Mouse (Mus musculus): Measurements from ENCODE around the gene Cars. TPM values are rescaled to one million over a fixed set of nuclear protein-coding genes. Genes with fewer than 3 reads are reported as not detected.

Gene Cars
- 18.9 TPM for polyA plus RNA-seq (2014; fragmentation: Illumina TruSeq; extraction: RNeasy Lipid Tissue Mini Kit (QIAGEN cat#74804); ENCODE audit: insufficient read depth, low read depth, low replicate concordance)

DNA sequence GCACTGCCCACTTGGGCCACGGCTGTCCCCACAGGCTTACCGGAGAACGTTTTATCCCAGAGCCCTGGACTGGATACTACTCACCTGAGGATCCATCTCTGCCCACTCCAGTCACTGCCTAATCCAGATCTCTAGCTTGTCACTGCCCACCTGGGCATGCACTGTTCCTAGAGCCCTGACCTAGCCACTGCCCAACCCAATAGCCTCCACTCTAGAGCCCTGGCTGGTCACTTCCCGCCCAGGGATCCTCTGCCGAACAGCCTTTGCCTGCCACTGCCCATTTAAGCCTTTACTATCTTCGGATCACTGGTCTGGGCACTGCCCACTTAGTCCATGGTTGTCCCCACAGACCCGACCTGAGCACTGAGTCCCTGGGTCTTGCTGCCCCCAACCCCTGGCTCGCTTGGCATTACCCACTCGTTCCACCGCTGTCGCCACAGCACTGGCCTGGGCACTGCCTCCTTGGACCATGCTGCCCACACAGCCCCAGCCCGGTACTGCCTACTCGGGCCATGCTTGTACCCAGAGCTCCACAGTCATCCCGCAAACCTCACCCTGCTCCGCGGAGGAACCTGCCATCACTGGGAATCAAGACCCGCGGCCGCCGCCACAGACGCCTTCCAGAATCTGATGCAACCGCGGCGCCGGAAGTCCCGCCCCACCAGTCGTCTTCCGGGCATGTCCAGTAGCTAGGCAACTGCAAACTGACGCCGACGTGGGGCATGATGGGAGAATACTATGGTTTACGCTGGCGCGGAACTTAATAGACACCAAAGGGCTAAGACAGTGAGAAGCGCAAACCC, at the start of gene Cars:
Gene Cars, minus strand, starts transcription at position 663 of the 803 bp plus-strand sequence.

DNA sequence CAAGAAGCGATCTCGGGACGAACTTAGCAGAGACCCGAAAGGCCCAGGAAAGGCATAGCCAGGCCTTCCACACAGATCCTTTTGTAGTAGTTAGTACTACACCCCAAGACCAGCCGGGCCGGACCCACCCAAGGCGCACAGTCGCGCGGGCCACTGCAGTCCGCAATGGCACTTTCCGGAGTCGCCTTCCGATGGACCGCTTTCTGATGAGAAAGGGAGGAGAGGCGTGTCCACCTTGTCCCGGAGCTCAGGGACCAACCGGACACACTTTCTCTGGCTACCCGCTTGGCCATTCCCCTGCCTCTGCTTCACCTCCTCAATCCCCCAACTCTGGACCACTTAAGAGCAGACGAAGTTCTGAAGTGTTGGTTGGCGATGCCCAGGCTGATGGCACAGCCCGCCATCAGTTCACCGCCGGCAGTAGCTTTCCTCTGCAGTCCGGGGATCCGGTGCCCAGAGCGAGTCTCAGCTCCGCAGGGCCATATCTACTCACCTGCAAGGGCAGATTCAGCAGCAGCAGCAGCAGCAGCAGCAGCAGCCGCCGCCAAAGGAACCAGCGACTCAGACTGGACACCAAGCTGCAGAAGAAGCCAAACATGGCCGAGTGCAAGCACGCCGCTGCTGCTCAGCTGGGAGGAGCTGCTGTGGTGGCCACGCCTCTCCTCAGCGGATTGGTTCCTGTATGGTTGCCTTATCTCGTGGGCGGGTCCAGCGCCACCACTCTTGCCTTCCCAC, 49.3 kb upstream of the Cars start, which contains the start of gene Tnfrsf22:
Gene Tnfrsf22, minus strand, starts transcription at position 628 of the 735 bp plus-strand sequence.

GRCm38 (mm10) chr7:143628540-143628939, 28.6 kb upstream of the Cars start, which contains the start of gene Tnfrsf26:
Tnfrsf26 (minus strand) TSS chr7:143628722.

DNA sequence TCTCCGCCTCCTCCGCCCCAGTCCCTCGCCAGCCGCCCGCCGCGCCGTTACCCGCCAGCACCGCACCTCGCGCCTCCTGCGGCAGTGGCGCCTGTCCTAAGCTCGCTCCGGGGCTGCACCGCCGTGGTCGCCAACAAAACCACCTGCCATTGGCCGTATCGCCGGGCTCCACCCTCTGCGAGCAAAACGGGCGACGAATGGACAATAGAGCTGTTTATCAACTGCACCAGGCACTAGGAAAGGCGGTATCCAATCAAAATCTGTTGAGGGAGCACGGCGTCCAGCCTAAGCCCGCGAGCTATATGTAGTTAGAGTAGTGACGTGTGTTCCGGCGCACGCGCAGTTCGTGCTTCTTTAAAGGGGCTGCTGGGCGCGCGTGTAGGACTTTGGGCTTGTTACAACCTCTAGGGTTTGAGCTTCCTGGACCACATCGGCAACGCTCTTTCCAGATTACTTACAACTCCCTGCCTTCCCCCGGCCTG, 50.9 kb downstream of the Cars start, which contains the start of gene Nap1l4:
Gene Nap1l4, minus strand, starts transcription at position 131 of the 482 bp plus-strand sequence.

Other genes starting within 250 kb of the Cars start
- gene Cdkn1c, start 139.0 kb downstream of the Cars start, polyA plus RNA-seq (2014; fragmentation: Illumina TruSeq; extraction: RNeasy Lipid Tissue Mini Kit (QIAGEN cat#74804); ENCODE audit: insufficient read depth, low read depth, low replicate concordance), result 41.9 TPM
- gene Slc22a18, start 126.4 kb downstream of the Cars start, polyA plus RNA-seq (2014; fragmentation: Illumina TruSeq; extraction: RNeasy Lipid Tissue Mini Kit (QIAGEN cat#74804); ENCODE audit: insufficient read depth, low read depth, low replicate concordance), result 9.0 TPM
- 3.0 TPM for gene Phlda2, start 96.9 kb downstream of the Cars start, polyA plus RNA-seq (2014; fragmentation: Illumina TruSeq; extraction: RNeasy Lipid Tissue Mini Kit (QIAGEN cat#74804); ENCODE audit: insufficient read depth, low read depth, low replicate concordance)
- 70.0 TPM for gene Nap1l4, start 51.0 kb downstream of the Cars start, polyA plus RNA-seq (2014; fragmentation: Illumina TruSeq; extraction: RNeasy Lipid Tissue Mini Kit (QIAGEN cat#74804); ENCODE audit: insufficient read depth, low read depth, low replicate concordance)
- gene Tnfrsf26, start 28.6 kb upstream of the Cars start, polyA plus RNA-seq (2014; fragmentation: Illumina TruSeq; extraction: RNeasy Lipid Tissue Mini Kit (QIAGEN cat#74804); ENCODE audit: insufficient read depth, low read depth, low replicate concordance), result 1.9 TPM
- gene Tnfrsf22, start 49.6 kb upstream of the Cars start, polyA plus RNA-seq (2014; fragmentation: Illumina TruSeq; extraction: RNeasy Lipid Tissue Mini Kit (QIAGEN cat#74804); ENCODE audit: insufficient read depth, low read depth, low replicate concordance), result 3.9 TPM
- 0.94 TPM for gene Tnfrsf23, start 85.8 kb upstream of the Cars start, polyA plus RNA-seq (2014; fragmentation: Illumina TruSeq; extraction: RNeasy Lipid Tissue Mini Kit (QIAGEN cat#74804); ENCODE audit: insufficient read depth, low read depth, low replicate concordance)
- gene Osbpl5, start 156.9 kb upstream of the Cars start, polyA plus RNA-seq (2014; fragmentation: Illumina TruSeq; extraction: RNeasy Lipid Tissue Mini Kit (QIAGEN cat#74804); ENCODE audit: insufficient read depth, low read depth, low replicate concordance), result 34.8 TPM
- not detected for gene Mrgprg, start 166.9 kb upstream of the Cars start, polyA plus RNA-seq (2014; fragmentation: Illumina TruSeq; extraction: RNeasy Lipid Tissue Mini Kit (QIAGEN cat#74804); ENCODE audit: insufficient read depth, low read depth, low replicate concordance)
- 0.99 TPM for gene Mrgpre, start 184.4 kb upstream of the Cars start, polyA plus RNA-seq (2014; fragmentation: Illumina TruSeq; extraction: RNeasy Lipid Tissue Mini Kit (QIAGEN cat#74804); ENCODE audit: insufficient read depth, low read depth, low replicate concordance)
- gene Nadsyn1, start 222.8 kb upstream of the Cars start, polyA plus RNA-seq (2014; fragmentation: Illumina TruSeq; extraction: RNeasy Lipid Tissue Mini Kit (QIAGEN cat#74804); ENCODE audit: insufficient read depth, low read depth, low replicate concordance), result 4.2 TPM
- gene Dhcr7, start 223.1 kb upstream of the Cars start, polyA plus RNA-seq (2014; fragmentation: Illumina TruSeq; extraction: RNeasy Lipid Tissue Mini Kit (QIAGEN cat#74804); ENCODE audit: insufficient read depth, low read depth, low replicate concordance), result 9.8 TPM